Mouse (Mus musculus) testis, postnatal 10 days (tissue): ENCODE results near the gene Cox19.

Source experiments
- DNase-seq: peaks from one replicate; pipeline ENCODE4 v3.0.0; 2021; ENCODE audit warnings: low spot score

The Cox19 gene

GRCm38 (mm10) chr5:139381586-139382513 is 30.6 kb upstream of the Cox19 start:
- no peak for DNase-seq

GRCm38 (mm10) chr5:139380385-139381248 is 29.4 kb upstream of the Cox19 start:
- DNase-seq, result peak; percentile 98

GRCm38 (mm10) chr5:139379771-139380384 is 28.7 kb upstream of the Cox19 start:
- no peak for DNase-seq

DNA sequence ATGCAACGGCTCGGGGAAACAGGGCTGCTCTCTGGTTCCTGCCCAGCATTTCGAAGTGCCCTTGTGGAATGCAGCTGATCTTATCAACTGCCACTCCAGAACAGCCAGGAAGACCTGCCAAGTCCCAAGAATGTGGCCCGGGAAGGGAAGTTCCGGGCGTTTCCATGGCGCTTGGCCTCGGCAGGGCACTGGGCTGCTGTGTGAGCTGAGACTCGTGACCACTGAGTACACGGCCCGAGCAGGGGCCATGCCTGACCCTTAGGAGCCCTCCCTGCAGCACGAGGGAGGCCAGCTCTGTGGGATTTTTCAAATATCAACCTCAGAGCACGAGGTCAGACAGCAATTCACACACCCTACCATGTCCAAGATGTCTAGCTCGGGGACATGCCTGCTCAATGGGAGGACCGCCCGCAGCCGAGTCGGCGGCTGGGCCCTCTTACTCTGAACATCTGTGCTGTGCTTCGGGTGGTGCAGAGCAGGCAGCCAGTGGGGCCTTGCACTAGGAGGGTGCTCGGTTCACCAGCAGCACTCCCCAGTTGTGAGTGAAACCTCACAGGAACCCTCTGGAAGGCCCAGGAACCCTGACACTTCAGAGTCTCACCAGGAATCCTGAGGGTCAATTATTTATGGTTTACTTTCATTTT is 27.9 kb upstream of the Cox19 start:
- DNase-seq, result peak; percentile 76

GRCm38 (mm10) chr5:139378271-139378556 is 27.0 kb upstream of the Cox19 start:
- DNase-seq, result no peak

DNA sequence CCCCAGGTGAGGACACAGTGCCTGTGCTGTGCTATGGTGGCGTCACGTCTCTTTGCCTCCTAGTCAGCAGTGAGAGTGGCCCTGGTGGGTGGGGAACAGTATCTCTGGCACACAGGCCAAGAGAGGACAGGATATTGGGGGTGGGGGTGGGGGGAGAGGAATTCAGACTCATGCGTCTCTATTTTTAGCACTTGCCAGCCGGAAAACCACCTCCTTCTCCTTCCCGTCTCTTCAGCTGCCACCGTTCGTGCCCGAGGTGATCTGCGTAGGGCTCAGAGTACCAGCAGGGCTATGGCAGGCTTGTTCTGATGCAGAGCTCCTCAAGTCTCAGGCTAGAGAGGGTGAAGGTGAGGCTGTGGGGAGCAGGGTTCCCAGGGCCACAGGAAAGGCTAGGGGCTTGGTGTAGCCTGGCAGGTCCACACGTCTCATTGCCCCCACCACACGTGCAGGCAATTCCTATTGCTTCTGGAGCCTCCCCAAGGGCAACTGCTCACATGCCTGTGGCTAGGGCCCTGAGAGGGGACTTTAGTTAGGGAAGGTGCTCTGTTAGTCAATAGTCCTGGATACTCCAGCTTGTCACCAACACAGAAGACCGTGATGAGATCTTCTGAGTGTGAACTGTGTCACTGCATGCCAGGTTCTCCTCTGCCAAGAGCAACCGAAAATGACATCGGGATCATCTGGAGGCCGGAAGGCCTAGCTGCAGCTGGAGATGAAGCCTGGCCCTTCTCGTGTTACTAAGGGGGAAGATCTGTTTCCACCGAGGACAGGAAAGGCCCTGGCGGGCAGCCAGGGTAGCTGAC is 26.5 kb upstream of the Cox19 start, which contains the start of gene Gpr146:
Gene Gpr146, plus strand, starts transcription at position 230 of the 803 bp plus-strand sequence.
- DNase-seq, result peak; percentile 74

DNA sequence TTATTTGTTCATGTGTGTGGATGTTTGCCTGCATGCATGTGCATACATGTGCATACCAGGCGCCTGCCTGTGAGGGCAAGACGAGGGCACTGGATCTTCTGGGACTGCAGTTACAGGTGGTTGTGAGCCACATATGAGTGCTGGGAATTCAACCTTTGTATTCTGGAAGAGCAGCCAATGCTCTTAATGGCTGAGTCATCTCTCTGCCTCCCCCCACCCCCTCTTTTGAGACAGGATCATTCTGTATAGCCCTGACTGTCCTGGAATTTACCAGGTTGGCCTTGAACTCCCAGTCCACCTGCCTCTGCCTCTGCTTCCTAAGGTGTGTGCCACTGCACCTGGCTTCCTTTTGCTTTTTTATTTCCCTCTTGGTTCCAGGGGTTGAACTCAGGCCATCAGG is 23.6 kb upstream of the Cox19 start:
- DNase-seq, result no peak

GRCm38 (mm10) chr5:139373889-139374444 is 22.7 kb upstream of the Cox19 start:
- no peak for DNase-seq

- DNase-seq, result no peak
These were observed 21.9 kb upstream of the Cox19 start for GRCm38 (mm10) chr5:139373126-139373525.

DNA sequence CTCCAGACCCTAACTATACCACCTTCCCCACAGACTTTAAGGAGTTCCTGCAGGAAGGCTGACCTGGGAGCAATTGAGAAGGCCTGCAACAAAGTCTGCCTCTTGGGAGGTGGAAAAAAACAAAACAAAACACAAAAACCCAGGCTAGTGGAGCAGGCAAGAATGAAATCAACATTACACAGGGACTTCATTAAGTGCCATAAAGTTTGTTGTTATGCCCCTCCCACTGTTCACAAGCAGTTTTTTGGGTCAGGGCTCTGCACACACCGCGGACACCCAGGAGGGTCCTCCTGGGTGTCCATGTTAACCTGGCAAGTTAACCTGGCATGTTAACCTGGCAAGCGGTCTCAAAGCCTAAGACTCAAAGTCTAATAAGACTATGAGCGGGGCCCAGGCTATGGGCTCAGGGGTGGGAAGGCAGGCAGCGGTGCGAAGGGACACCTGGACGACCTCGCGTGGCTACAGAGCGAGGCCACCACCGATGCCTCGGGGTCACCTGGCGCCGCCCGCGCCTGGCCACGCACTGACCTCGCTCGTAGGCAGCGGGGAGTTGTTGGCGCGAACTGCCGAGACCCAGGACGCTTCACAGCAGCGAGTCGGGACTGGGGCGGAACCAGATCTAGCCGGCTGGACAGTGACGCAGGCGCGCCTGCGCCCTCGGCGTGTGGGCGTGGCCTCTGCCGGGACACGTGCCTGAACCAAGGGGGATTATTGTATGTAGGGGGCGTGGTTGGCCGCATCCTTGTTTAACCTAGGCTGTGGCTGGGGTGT is 20.6 kb upstream of the Cox19 start:
- peak; percentile 97 for DNase-seq

- no peak for DNase-seq
These were observed 19.9 kb upstream of the Cox19 start for GRCm38 (mm10) chr5:139371118-139371517.

DNA sequence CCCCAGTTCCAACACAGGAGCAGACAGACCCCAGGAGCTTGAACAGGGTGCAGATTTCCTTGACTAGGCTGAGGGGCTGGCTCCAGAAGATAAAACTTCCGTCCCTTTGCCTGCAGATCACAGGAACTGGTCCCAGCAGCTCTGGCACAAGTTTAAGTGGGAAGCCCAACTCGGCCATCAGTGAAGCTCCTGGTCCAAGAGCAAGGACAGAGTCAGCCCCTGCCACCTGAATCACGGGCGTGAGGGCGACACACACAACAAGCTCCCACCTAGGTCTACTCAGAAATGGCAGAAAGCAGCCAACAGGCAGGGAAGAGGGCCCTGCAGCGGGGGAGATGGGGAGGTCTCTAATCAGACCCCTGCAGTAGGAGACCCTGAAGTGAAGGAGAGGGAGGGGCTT is 19.1 kb upstream of the Cox19 start:
- no peak for DNase-seq

DNA sequence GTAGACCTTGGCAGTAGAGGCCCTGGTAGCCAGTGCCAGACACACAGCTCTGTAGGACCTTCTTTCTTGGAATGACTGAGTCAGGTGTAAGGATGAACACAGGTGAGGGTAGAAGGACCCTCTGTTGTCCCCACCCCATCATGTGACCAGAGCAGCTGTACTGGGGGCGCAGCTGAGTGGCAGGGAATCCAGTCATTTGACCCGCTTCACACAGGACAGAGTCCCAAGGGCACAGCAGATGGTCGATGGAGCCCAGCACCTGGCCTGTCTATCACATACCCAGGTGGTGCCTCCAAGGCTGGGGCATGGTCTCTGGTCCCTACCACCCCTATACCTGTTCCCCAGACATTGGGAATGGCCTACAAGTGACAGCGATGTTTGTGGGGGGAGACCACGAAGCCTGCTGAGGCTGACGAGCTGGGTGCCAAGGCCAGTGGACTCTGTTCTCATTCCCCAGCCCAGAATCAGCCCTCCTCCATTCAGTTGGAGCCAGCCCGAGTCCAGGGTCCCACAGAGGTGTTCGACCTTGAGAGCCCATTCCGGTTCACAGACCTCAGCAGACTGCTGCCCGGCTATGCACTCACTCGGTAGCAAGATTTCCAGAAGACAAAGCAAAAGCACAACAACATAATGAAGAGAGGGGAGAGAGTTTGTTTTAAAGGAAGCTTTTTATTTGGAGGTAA is 17.6 kb upstream of the Cox19 start:
- no peak for DNase-seq

- DNase-seq, result no peak
These were observed 16.8 kb upstream of the Cox19 start for GRCm38 (mm10) chr5:139367884-139368458.

GRCm38 (mm10) chr5:139366484-139366883 is 15.3 kb upstream of the Cox19 start:
- no peak for DNase-seq

DNA sequence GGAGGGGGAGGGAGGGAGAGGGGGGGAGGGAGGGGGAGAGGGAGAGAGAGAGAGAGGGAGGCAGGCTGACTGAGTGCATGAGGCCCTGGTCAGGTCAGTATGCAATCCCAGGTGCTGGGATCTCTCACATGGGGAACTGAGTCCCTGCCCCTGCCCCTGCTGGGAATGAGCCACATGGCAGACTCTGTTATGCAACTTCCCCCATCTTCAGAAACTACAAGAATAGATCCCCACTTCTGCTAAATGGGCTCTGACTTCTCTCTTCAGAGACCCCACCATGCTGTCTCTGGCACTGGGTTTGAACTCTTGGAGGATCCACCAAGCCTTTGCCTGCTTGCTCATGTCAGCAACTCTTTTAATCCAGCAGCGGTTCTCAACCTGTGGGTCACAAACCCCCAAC is 14.6 kb upstream of the Cox19 start:
- no peak for DNase-seq

DNA sequence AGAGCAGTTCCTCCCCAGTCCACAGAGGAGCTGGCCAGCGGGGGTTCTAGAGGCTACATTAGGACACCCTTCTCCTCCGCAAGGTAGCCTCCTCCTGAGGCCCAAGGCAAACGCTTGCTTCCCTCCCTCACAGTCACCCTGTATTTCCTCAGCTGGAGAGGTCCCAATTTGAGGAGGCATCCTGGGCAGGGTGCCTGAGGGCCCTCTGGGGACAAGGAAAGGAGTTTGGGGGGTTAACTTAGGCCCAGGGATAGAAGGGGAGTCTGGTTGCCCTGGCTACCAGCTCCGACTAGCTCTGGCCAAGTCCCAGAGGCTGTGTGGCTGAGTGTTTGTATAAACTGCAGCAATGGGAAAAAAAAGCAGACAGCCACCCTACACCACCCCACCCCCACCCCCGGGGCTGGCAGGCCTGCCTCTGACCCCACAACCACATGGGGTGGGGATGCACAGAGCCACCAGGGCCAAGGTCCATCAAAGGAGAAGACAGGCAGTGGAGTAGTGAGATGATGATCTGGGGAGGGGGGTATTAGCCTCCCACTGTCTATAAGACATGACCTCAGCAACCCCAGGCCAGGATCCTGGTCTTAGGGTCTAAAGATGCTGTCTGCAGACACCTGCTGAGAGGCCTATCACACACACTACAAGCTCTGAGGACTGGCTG is 13.8 kb upstream of the Cox19 start:
- no peak for DNase-seq

GRCm38 (mm10) chr5:139364260-139364910 is 13.2 kb upstream of the Cox19 start:
- peak; percentile 96 for DNase-seq
